Mouse (Mus musculus) stomach, postnatal 0 days (tissue): ENCODE measurements around the gene Trappc4. TPM values are rescaled to one million over a fixed set of nuclear protein-coding genes. Genes with fewer than 3 reads are reported as not detected.
"Not testable (repeated sequence)": the region's sequence is repeated elsewhere in the genome, so short reads cannot be mapped to it uniquely, and the experiment has no call there.

ENCODE experiments used
- ATAC-seq: fragments of 200-750 bp; cut with Nextera tagmentation; 2 replicates; pipeline ENCODE4 v1.8.0; 2017; ENCODE audit not compliant: low FRiP score, low TSS enrichment
- DNase-seq: peaks from one replicate; pipeline ENCODE4 v3.0.0-alpha.2; 2016; ENCODE audit warnings: low spot score
- H3K27ac ChIP-seq: fragments of 300-500 bp; sonication (generic); replicated peaks from 2 replicates; pipeline ENCODE4 v1.5.1; 2014; ENCODE audit warnings: mild to moderate bottlenecking, control low read depth
- H3K27me3 ChIP-seq: fragments of 300-500 bp; sonication (generic); 2 replicates; pipeline ENCODE4 v1.6.1; 2014; ENCODE audit warnings: low read length; ENCODE audit not compliant: control insufficient read depth, insufficient read depth
- H3K36me3 ChIP-seq: fragments of 300-500 bp; sonication (generic); 2 replicates; pipeline ENCODE4 v1.6.1; 2014; ENCODE audit warnings: low read length, mixed read lengths; ENCODE audit not compliant: control insufficient read depth, insufficient read depth
- H3K4me1 ChIP-seq: fragments of 300-500 bp; sonication (generic); replicated peaks from 2 replicates; pipeline ENCODE4 v1.6.1; 2014; ENCODE audit warnings: antibody characterized with exemption; ENCODE audit not compliant: control insufficient read depth, insufficient read depth
- H3K4me2 ChIP-seq: fragments of 300-500 bp; sonication (generic); replicated peaks from 2 replicates; pipeline ENCODE4 v1.6.1; 2014; ENCODE audit warnings: low read depth, mild to moderate bottlenecking, control low read depth, moderate library complexity
- H3K4me3 ChIP-seq: fragments of 300-500 bp; sonication (generic); 2 replicates; pipeline ENCODE4 v1.5.1; 2014; ENCODE audit warnings: low read depth, low read length, control low read depth
- H3K9ac ChIP-seq: fragments of 300-500 bp; sonication (generic); 2 replicates; pipeline ENCODE4 v1.6.1; 2014; ENCODE audit warnings: mild to moderate bottlenecking, low read length, control low read depth, mixed read lengths
- H3K9me3 ChIP-seq: fragments of 300-500 bp; sonication (generic); 2 replicates; pipeline ENCODE4 v1.6.1; 2016; ENCODE audit warnings: low read length; ENCODE audit not compliant: control insufficient read depth
- CTCF ChIP-seq: IDR thresholded peaks from 2 replicates; pipeline ENCODE4 v1.5.1; 2016; ENCODE audit warnings: antibody characterized with exemption, low read depth, mild to moderate bottlenecking, moderate library complexity
- EP300 ChIP-seq: optimal IDR thresholded peaks from 2 replicates; pipeline ENCODE3; 2016; ENCODE audit warnings: antibody characterized with exemption
- WGBS: fragments of 180-500 bp; shearing (Covaris S2); extraction: QIAGEN DNeasy Blood & Tissue Kit; methylation state at CpG from one replicate; pipeline ENCODE4 v1.1.7; 2014; 5-methylcytosine and 5-hydroxymethylcytosine counted together
- polyA plus RNA-seq: library from polyadenylated mRNA; unstranded; fragments of >200 nt; fragmentation: Nextera tagmentation; extraction: Ambion mirVana; gene quantifications from 2 replicates; pipeline ENCODE4 v1.2.1, GENCODE M21; 2015

Gene Trappc4
- polyA plus RNA-seq, result 95.9 and 97.6 TPM in 2 replicates

DNA sequence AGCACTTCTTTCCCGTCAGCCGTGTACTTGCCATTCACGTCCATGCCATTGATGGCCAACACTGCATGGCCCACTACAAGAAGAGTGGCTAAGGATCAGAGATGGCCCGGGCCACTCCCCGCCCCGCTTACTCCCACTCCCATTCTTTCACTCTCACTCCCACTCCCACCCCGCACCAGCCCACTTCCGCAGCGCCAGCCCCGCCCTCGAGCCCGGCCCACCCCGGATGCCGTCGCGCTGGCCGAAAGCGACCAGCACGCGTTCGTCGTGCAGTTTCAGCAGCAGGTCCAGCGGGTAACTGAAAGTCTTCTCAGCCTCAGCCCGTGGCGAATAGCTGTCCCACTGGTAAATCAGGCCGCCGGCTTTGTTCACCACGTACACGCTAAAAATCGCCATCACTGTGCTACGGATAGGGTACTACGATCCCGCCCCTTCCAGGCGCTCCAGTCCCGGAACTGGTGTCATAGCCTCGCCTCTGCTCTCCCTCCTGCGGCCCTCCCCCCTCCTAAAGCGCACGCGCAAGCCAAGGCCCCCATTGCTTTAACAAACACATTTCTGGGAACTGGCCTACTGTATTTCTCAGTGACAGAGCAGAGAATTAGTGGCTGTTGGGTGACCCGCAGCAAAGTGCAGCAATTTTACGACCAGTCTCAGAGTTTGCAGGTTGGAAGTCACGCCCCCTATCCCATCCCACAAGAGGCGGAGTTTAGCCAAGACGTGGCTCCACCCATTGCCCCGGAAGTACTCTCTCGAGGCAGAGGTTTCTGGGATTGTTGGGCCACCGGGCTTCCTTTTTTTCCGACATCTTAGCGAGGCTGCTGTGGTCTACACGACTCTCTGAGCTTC lies at the start of gene Trappc4, which contains the start of gene Rps25:
Gene Trappc4, minus strand, starts transcription at position 695 of the 846 bp plus-strand sequence.
Gene Rps25, plus strand, starts transcription at position 234 of the 846 bp plus-strand sequence.
- Histone ChIP-seq H3K27me3 (no peaks in the 10 kb centered on the region), H3K4me3 (peak within 1 kb of the TSS; percentile 77), H3K9ac (peak within 1 kb of the TSS; percentile 83), H3K4me2 (peak within 1 kb of the TSS; percentile 79), H3K9me3 (no peaks in the 10 kb centered on the region), H3K27ac (peak within 1 kb of the TSS; percentile 89), H3K36me3 (peaks cover 18% of the 10 kb centered on the region), H3K4me1 (no peaks in the 10 kb centered on the region)
- DNase-seq (peak; percentile 95), ATAC-seq (peak; percentile 95)
- under 1% methylated on average over 51 of the region's 51 CpGs for WGBS
- TF ChIP-seq CTCF (no peak), EP300 (peak; percentile 80)

DNA sequence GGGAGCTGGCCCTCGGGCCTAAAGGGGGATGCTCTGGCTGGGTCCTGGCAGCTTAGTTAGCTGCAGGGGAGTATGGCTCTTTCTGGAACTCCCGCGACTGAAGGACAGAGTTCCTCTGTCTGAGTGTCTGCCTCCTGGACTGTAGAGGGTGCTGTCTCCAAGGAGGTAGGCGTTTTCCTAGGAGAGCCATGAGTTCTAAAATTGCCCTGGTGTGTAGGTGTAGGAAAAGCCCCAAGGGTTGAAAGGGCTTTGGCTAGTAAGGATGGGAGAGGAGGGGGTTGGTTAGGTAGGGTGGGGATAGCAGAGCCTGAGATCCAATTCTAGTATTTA lies 47.5 kb upstream of the Trappc4 start, which contains the start of gene Upk2:
Gene Upk2, minus strand, starts transcription at position 86 of the 330 bp plus-strand sequence.
- no peaks in the 10 kb centered on the region for H3K36me3 ChIP-seq
- ATAC-seq, result peak; percentile 40
- 39% methylated on average over 4 of the region's 4 CpGs for WGBS

DNA sequence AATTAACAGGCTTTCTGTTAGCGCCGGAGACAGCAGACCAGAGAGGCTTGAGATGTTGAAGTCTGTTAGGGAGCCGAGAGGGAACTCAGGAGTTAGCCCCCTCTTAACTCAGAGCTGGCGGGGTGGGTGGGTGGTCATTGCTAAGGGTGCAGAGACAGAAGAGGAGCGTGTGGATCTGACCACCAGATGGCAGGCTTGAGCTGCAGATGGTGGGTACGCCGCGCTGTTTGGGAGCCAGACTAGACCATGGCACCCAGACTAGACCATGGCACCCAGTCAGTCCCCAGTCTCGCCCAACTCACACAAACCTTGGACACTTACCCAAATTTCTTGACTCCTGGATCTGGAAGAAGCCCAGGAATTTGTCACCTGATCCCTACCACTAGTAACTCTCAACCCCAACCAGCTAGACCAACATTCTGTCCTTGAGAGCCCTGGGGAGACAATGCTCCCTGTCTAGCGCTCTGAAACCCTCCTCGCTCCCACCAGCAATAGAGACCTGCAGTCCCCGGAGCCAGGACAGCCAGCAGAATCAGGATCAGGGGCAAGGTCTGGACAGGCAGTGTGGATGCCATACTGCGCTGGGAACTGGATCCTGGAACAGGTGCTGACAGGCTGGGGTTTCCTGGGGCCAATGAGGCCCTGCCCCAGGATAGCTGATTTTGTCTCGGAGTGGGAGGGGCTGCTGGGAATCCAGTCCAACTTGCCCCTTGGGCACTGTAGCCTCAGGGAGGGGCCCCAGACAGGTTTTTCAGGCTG lies 46.9 kb upstream of the Trappc4 start:
- 13% methylated on average over 14 of the region's 14 CpGs for WGBS
- Histone ChIP-seq H3K27me3 (no peaks in the 10 kb centered on the region), H3K9me3 (no peaks in the 10 kb centered on the region), H3K36me3 (no peaks in the 10 kb centered on the region), H3K4me2 (peak overlapping the region; percentile 24; the same call in 1 of the 2 replicates), H3K4me3 (no peak overlapping the region), H3K4me1 (no peaks in the 10 kb centered on the region), H3K9ac (no peak overlapping the region), H3K27ac (no peak overlapping the region)
- peak; percentile 92 for TF ChIP-seq CTCF
- no peak for TF ChIP-seq EP300
- DNase-seq (peak; percentile 86), ATAC-seq (peak; percentile 84)

More for the DNA sequence above, 47.5 kb upstream of the Trappc4 start, which contains the start of gene Upk2:
- no peaks in the 10 kb centered on the region for H3K27me3 ChIP-seq
- H3K4me2 ChIP-seq, result peak within 1 kb of the TSS; percentile 24; the same call in 1 of the 2 replicates
- H3K9me3 ChIP-seq, result no peaks in the 10 kb centered on the region
- peak; percentile 30 for DNase-seq
- no peak within 1 kb of the TSS for H3K4me3 ChIP-seq
- no peaks in the 10 kb centered on the region for H3K4me1 ChIP-seq
- no peak within 1 kb of the TSS for H3K9ac ChIP-seq
- no peak within 1 kb of the TSS for H3K27ac ChIP-seq
- TF ChIP-seq CTCF (peak; percentile 62), EP300 (no peak)

DNA sequence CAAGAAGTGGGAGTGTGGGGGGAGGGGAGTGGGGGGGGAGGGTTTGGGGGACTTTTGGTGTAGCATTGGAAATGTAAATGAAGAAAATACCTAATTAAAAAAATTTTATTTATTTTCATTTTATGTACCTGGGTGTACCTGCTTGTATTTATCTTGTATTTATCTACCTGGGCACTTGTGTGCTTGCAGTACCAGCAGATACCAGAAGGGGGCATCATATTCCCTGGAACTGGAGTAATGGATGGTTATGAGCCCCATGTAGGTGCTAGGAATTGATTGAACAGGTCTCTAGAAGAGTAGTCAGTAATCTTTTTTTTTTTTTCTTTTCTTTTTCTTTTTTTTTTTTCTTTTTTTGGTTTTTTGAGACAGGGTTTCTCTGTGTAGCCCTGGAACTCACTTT lies 43.0 kb upstream of the Trappc4 start:
- no peak overlapping the region for H3K27ac ChIP-seq
- TF ChIP-seq EP300 (no peak), CTCF (peak; percentile 56)
- no peak for DNase-seq

DNA sequence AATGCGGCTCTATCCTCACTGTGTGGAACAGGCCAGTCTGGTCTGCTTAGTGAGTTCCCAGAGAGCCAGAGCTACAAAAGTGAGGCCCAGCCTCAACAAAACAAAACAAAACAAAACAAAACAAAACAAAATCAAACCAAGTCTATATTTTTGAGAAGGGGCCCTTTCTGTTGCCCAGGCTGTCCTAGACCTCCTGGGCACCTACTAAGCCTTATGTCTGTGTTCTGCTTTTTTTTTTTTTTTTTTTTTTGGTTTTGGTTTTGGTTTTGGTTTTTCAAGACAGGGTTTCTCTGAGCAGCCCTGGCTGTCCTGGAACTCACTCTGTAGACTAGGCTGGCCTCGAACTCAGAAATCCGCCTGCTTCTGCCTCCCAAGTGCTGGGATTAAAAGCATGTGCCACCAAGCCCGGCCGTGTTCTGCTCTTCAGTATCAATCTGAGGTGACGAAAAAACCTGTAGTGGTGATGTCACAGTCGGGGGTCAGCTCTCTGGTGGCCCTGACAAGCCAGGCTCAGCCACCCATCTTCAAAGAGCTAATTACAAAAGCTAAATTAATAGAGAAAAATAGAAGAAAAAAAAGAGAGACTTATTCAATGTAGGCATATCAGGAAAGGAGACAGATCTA lies 37.1 kb upstream of the Trappc4 start:
- WGBS, result 79% methylated on average over 7 of the region's 7 CpGs
- H3K4me1 ChIP-seq, ATAC-seq, H3K36me3 ChIP-seq, H3K9ac ChIP-seq, H3K4me3 ChIP-seq, DNase-seq, H3K27ac ChIP-seq, H3K4me2 ChIP-seq, H3K27me3 ChIP-seq, H3K9me3 ChIP-seq: not testable (repeated sequence)

More for the DNA sequence above, 43.0 kb upstream of the Trappc4 start:
- no peak overlapping the region for H3K9ac ChIP-seq
- H3K4me1 ChIP-seq, result no peaks in the 10 kb centered on the region
- no peaks in the 10 kb centered on the region for H3K9me3 ChIP-seq
- H3K36me3 ChIP-seq, result no peaks in the 10 kb centered on the region
- ATAC-seq, result no peak
- no peak overlapping the region for H3K4me3 ChIP-seq
- H3K4me2 ChIP-seq, result no peak overlapping the region
- no peaks in the 10 kb centered on the region for H3K27me3 ChIP-seq
